Mouse (Mus musculus): ENCODE measurements around the gene Stpg4.

Stpg4 gene

DNA sequence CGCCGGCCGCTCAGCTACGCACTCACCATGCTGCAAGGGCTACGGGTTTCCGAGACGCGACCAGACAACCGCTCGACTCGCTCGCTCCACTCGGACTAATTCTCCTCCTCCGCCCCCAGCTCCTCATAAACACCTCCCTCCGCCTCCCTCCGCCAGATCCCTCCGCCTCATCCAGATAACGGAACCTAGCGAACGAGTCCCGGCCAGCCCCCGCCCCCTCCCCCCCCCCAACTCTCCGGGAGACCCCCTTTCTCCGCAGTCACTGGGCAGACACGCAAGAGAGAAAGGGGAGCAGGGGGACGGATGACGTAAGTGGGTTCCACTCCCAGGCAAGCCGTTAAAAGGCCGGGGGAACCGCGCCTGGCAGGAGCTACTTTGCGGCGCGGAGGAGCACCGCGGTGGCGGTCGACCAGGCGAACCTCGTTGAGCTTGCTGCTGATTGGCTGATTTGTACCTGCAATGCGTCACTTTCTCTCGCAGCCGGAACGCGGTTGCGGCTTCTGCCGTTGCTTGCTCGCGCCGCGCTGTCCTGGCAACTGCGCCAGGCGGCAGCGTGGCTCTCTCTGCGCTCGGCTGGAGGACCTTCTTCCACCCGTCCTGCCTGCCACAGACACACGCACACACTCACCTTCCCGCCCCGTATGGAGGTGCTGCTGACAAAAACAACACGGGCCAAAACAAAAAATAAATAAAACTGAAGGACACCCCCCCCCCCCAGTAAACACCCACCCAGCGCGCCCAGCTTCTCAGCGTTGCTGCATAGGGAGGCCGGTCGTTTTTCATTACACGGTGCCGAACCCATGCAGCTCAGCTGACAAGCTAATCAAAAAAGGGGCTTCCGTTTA is 19.4 kb upstream of the Stpg4 start, which contains the start of gene Calm2:
Gene Calm2, minus strand, starts transcription at position 169 of the 845 bp plus-strand sequence.
- in situ Hi-C loops (cut with MboI): no loop called here

- in situ Hi-C loops (cut with MboI): no loop called here
These were observed 18.6 kb upstream of the Stpg4 start for GRCm38 (mm10) chr17:87445917-87446766.

- in situ Hi-C loops (cut with MboI): no loop called here
These were observed 17.9 kb upstream of the Stpg4 start for GRCm38 (mm10) chr17:87445337-87445916.

GRCm38 (mm10) chr17:87444763-87445162 is 17.2 kb upstream of the Stpg4 start:
- in situ Hi-C loops (cut with MboI): no loop called here

DNA sequence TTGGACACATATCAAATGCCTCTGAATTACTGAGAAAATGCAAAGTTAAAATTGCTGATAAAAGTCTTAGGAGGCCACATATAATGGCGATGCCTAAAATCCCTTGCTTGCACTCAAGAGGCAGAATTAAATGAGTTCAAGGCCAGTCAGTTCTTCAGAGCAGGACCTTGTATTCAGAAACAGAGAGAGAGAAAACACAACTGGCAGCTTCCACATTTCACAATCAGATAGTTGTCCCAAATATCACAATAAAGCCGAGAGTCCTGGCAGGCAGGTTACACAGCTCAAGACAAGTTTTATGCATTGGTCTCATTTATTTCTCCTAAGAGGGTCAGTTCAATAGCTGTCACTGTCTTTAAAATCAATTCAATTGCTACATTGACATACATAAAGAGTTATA is 14.0 kb upstream of the Stpg4 start:
- in situ Hi-C loops (cut with MboI): no loop called here

DNA sequence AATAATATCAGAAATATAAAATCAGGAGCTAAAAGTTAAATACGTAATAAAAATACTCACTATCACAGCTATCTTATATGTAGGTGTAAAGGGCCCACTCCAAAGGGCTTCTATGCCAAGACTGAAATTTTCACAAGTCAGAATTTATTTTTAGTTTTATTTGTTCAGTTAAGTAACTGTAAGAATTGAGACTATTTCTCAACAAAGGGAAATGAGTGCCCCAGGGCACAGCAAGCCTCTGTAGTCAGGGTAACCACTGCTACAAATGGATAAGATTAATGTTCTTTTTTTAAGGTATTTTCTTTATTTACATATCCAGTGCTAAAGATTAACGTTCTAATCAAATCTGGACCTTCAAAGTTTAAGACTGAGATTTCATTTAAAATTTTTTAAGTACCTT is 11.9 kb upstream of the Stpg4 start:
- in situ Hi-C loops (cut with MboI): no loop called here

GRCm38 (mm10) chr17:87433929-87434328 is 6.4 kb upstream of the Stpg4 start:
- in situ Hi-C loops (cut with MboI): no loop called here

- in situ Hi-C loops (cut with MboI): no loop called here
These were observed 5.2 kb upstream of the Stpg4 start for GRCm38 (mm10) chr17:87432743-87433142.

GRCm38 (mm10) chr17:87432314-87432713 is 4.8 kb upstream of the Stpg4 start:
- in situ Hi-C loops (cut with MboI): no loop called here

GRCm38 (mm10) chr17:87429431-87429830 is 1.9 kb upstream of the Stpg4 start:
- in situ Hi-C loops (cut with MboI): no loop called here

- in situ Hi-C loops (cut with MboI): no loop called here
These were observed 9.5 kb downstream of the Stpg4 start for GRCm38 (mm10) chr17:87418082-87418481.

GRCm38 (mm10) chr17:87406646-87407045 is 20.9 kb downstream of the Stpg4 start:
- in situ Hi-C loops (cut with MboI): no loop called here

GRCm38 (mm10) chr17:87405576-87405975 is 22.0 kb downstream of the Stpg4 start:
- in situ Hi-C loops (cut with MboI): no loop called here

- in situ Hi-C loops (cut with MboI): no loop called here
These were observed 24.1 kb downstream of the Stpg4 start for GRCm38 (mm10) chr17:87403462-87403861.

DNA sequence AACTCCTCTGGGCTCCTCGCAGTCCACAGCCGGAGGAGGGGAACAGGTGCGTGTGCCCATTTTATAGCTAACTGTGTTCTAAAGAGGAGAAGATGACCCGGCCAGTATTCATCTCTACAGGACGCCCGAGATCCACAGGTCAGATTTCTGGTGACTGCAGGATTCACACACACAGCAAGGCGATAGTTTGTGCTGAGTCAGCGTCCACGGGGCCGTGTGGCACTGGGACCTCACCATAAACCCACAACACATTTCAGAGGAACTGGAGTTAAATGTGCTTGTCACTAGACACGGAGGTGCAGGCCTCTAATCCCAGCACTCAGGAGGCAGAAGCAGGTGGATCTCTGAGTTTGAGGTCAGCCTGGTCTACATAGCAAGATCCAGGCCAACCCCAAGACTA is 25.1 kb downstream of the Stpg4 start:
- in situ Hi-C loops (cut with MboI): no loop called here

- in situ Hi-C loops (cut with MboI): no loop called here
These were observed 30.5 kb downstream of the Stpg4 start for GRCm38 (mm10) chr17:87397088-87397487.

DNA sequence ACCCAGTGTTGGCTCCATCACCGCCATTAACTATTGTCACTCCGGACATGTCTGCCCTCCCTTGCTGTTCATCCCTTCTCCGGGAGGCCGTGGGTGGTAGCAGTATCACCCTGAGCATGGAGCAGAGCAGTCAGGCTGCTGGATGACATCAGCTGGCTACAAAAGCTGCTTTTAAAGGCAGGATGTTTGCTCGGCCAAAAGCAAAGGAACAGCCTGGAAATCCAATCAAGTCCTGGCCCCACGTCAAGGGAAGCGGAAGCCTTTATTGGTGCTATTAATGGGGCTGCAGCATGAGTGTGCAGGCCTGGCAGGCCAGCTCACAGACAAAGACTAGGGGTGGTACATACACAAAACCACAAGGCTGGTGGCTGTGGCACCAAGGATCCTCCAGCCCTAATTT is 36.3 kb downstream of the Stpg4 start:
- in situ Hi-C loops (cut with MboI): no loop called here

DNA sequence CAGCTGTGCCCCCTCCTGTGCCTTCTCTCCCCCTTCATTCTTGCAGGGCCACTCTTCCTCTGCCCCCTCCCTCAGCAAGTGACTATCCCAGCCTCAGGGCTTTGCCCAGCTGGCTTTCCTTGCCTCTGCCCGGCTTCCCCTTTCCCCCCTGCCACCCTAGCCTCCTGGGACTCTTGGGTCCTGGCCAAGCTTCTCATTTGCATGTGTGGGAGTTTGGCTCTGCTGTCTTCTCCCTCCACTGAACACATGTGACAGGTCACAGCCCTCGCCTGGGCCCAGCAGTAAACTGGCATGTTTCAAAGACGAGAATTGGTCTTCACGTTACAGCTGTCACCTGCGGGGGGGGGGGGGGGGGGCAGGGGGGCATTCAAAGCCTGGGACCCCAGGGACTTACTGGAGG is 40.5 kb downstream of the Stpg4 start:
- in situ Hi-C loops (cut with MboI): no loop called here

GRCm38 (mm10) chr17:87385835-87386234 is 41.7 kb downstream of the Stpg4 start:
- in situ Hi-C loops (cut with MboI): no loop called here

DNA sequence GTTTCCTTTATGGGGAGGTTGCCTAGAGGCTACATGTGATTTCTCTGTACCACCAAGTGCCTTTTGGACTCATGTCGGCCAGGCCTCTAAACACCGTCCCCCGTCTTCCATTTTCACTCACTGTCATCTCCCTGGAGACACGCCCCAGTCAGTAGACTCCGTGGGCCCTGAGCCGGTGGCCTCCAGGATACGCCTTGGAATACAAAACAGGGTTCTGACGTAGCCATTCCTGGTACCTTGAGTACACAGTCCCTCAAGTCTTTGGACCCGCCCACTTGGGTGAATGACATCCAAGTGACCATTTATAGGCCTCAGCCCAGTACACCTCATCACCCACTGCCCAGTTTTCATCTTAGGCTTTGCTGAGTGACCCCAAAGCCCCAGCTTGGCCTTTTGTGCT is 46.9 kb downstream of the Stpg4 start:
- in situ Hi-C loops (cut with MboI): no loop called here

DNA sequence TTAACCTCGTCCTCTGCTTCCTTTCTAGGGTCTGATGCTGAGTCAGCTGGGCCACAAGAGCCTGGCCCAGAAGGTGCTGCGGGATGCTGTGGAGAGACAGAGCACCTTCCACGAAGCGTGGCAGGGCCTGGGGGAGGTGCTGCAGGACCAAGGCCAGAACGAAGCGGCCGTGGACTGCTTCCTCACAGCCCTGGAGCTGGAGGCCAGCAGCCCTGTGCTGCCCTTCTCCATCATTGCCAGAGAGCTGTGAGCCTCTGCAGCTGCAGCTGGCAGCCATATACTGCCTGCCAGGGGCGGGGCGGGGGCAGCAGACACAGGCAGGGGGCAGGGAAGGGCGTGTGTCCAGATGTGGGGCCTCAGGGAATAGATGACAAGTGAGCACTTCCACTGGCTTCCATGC is 47.7 kb downstream of the Stpg4 start:
- in situ Hi-C loops (cut with MboI): no loop called here

DNA sequence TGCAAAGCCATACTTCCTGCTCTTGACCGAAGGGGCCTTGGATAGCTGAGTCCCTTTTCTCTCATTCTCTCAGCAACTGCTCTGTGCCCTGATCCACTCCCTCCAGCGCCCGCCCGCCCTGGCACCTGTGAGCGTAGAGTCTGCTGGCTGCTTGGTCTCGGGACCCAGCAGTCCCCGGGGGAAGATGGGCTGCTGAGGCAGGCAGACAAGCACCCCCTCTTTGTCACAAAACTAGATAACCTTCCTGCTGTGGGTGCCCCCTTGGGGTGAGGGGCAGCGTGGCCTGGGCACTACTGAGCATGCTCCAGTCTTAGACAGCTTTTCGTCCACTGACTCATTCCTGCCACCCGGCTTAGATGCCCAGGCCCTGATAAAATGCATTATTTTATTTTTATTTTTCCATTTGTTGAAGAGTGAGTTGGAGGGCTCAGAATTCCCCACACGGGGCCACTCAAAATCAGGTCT is 48.3 kb downstream of the Stpg4 start:
- in situ Hi-C loops (cut with MboI): no loop called here
